Mouse (Mus musculus): Measurements from ENCODE around the gene Mrtfa. TPM values are rescaled to one million over a fixed set of nuclear protein-coding genes. Genes with fewer than 3 reads are reported as not detected.

The Mrtfa gene
- total RNA-seq, 2 experiments from 2014 or later: 8.6 to 10.1 TPM

- DNase-seq: peak; percentile 80 to 93
Measured at GRCm38 (mm10) chr15:81027378-81028173, 163.0 kb downstream of the Mrtfa start.

GRCm38 (mm10) chr15:81026901-81027300, 163.7 kb downstream of the Mrtfa start:
- no peak for DNase-seq

GRCm38 (mm10) chr15:81023842-81024241, 166.7 kb downstream of the Mrtfa start:
- DNase-seq: no peak

- no peak for DNase-seq
Measured at GRCm38 (mm10) chr15:81022437-81022836, 168.1 kb downstream of the Mrtfa start.

GRCm38 (mm10) chr15:81021377-81021776, 169.2 kb downstream of the Mrtfa start:
- DNase-seq: peak in 1 of 2 experiments; percentile 66

GRCm38 (mm10) chr15:81017308-81017707, 173.2 kb downstream of the Mrtfa start:
- DNase-seq: no peak

- DNase-seq: no peak
Measured at GRCm38 (mm10) chr15:81016488-81016887, 174.1 kb downstream of the Mrtfa start.

- DNase-seq: no peak
Measured at GRCm38 (mm10) chr15:81015068-81015744, 175.4 kb downstream of the Mrtfa start.

GRCm38 (mm10) chr15:81013186-81013585, 177.4 kb downstream of the Mrtfa start:
- no peak for DNase-seq

- DNase-seq: no peak
Measured at GRCm38 (mm10) chr15:81012359-81012758, 178.2 kb downstream of the Mrtfa start.

- no peak for DNase-seq
Measured at GRCm38 (mm10) chr15:81011523-81011922, 179.0 kb downstream of the Mrtfa start.

- no peak for DNase-seq
Measured at GRCm38 (mm10) chr15:81010114-81010513, 180.4 kb downstream of the Mrtfa start.

- no peak for DNase-seq
Measured at GRCm38 (mm10) chr15:81008689-81009123, 181.9 kb downstream of the Mrtfa start.

- DNase-seq: no peak
Measured at GRCm38 (mm10) chr15:81007905-81008304, 182.7 kb downstream of the Mrtfa start.

GRCm38 (mm10) chr15:81007339-81007738, 183.2 kb downstream of the Mrtfa start:
- DNase-seq: no peak

GRCm38 (mm10) chr15:81006127-81006735, 184.3 kb downstream of the Mrtfa start:
- no peak for DNase-seq

GRCm38 (mm10) chr15:81000419-81001138, 190.0 kb downstream of the Mrtfa start:
- no peak for DNase-seq

- DNase-seq: no peak
Measured at GRCm38 (mm10) chr15:80997077-80997476, 193.5 kb downstream of the Mrtfa start.

- no peak for DNase-seq
Measured at GRCm38 (mm10) chr15:80996090-80996835, 194.3 kb downstream of the Mrtfa start.

GRCm38 (mm10) chr15:80994959-80995358, 195.6 kb downstream of the Mrtfa start:
- DNase-seq: no peak

- no peak for DNase-seq
Measured at GRCm38 (mm10) chr15:80989712-80990111, 200.8 kb downstream of the Mrtfa start.

GRCm38 (mm10) chr15:80988331-80988730, 202.2 kb downstream of the Mrtfa start:
- DNase-seq: no peak

All from heart, adult 18-20 months (tissue).